Mouse (Mus musculus) spleen, embryonic (tissue): ENCODE measurements around the gene Hfe2.

Experiments
- CTCF ChIA-PET: fragments of 350-600 bp; sonication (Branson Sonifier 250); formaldehyde crosslinking; loops from one replicate; lab custom pipeline; 2022; lab: Charles Lee

Hfe2 gene

DNA sequence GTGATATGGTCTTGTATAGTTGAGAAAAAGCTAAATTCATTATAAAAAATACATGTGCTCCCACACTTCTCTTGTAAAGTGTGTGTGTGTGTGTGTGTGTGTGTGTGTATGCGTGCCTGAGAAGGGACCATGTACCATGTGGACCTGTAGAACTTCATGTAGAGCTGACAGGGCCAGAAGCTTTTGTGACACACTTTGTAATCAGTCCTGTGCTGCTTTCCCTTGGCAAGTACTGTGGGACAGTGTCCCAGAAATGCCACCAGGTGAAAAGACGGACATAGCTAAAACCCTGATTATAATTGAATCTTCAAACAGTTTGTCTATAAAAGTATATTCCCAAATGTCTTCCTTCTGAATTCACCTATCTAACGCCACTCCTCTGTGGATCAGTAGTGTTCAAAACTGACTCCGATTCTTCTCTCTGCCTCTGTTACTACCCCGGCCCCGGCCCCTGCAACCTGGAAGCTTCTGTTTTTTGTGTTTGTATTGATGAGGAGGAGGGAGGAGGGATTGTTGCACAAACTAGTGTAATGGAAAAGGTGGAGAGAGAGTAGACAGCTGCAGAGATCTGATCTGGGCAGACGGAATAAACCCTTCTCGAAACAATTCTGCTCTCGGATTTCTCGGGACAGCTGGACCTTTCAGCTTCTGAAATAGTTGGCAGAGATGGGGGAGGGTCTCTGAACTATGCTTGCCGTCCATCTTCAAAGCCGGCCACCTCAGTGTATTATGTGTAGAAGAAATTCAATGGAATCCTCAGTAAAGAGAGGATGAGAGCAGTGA, 753 bp upstream of the Hfe2 start:
- CTCF ChIA-PET, result interaction anchor here (0.5 to 0.7 kb wide), 2 partner anchors 110 to 193 kb away, joined by 3 to 29 read pairs; no protein-coding TSS in a partner anchor

GRCm38 (mm10) chr3:96526013-96526762, 1.2 kb downstream of the Hfe2 start:
- CTCF ChIA-PET, result no interaction called here

DNA sequence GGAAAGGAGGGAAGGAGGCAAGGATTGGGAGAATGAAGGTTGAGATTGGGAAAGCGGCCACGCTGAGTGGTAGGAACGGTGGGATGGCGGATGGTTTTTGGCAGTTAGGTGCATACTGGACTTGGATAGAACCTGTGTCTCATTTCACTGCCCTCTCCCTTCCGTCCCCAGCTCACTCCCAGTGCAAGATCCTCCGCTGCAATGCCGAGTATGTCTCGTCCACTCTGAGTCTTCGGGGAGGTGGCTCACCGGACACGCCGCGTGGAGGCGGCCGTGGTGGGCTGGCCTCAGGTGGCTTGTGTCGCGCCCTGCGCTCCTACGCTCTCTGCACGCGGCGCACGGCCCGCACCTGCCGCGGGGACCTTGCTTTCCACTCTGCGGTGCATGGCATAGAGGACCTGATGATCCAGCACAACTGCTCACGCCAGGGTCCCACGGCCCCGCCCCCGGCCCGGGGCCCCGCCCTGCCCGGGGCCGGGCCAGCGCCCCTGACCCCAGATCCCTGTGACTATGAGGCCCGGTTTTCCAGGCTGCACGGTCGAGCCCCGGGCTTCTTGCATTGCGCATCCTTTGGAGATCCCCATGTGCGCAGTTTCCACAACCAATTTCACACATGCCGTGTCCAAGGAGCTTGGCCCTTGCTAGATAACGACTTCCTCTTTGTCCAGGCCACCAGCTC, 2.0 kb downstream of the Hfe2 start:
- CTCF ChIA-PET, result no interaction called here

DNA sequence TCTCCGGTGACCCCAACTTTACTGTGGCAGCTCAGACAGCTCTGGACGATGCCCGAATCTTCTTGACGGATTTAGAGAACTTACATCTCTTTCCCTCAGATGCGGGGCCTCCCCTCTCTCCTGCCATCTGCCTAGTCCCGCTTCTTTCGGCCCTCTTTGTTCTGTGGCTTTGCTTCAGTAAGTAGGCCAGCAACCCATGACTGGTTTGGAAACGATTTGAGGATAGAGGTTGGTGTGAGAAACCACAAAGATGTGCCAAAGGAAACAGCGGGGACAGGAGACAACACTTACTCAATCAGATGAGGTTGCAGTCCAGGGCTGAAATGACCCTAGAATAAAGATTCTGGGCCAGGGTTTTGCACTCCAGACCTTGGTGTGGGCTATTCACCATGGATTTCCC, 3.5 kb downstream of the Hfe2 start:
- CTCF ChIA-PET, result no interaction called here

DNA sequence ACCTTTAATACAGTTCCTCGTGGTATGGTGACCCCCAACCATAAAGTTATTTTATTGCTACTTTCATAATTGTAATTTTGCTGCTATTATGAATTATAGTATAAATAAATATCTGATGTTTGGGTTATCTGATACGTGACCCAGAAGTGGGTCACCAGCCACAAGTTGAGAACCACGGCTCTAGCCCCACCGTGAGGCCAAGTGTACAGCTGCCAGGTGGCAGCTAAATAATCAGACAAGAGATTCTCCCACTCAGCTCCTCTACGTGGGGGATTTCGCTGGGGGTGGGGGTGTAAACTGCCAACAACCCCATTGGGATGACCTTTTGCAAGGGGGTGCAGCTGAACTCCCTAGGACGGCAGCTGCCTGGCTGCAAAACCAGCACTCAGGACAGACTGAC, 7.1 kb downstream of the Hfe2 start:
- CTCF ChIA-PET, result interaction anchor here (0.6 kb wide), 1 partner anchor 17 kb away, joined by 5 read pairs; no protein-coding TSS in a partner anchor

GRCm38 (mm10) chr3:96534300-96534699, 9.3 kb downstream of the Hfe2 start:
- CTCF ChIA-PET, result no interaction called here

DNA sequence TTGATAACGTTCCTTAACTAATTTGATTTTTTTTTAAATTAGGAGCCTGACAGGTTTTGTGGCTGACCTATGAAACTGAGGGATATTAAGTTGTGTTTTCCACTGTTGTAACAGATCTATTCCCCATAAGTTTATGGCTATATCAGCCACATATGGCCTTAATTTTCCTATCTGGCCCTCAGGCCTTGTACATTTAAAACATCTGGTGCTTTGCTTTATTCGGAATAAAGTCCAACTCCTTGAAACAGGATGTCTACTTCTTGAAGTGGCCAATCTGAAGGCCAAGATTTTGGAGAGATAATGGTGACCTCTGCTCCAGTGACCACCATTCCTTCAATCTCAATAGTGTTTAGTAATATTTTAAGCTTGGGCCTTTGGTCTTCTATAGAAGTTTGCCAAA, 14.3 kb downstream of the Hfe2 start:
- CTCF ChIA-PET, result interaction anchor here (0.5 kb wide), 1 partner anchor 271 kb away, joined by 3 read pairs; no protein-coding TSS in a partner anchor

DNA sequence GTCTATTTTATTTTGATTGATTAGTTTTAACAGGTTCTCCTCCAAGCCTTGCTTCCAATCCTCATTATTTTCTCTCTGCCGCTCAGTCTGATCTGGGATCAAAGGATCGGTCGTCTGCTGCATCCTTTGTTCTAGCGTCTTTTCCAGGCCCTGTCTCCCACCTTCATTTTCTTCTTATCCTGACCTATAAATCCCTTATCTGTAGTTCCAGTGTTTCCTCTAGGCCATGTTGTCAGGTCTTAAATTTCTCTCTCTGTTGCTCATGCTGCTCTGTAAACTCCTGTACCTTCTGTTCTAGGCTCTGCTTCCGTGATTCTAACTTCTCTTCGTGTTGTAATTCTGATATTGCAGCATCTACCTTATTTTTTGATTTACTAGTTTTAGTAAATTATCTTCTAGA, 15.8 kb downstream of the Hfe2 start:
- CTCF ChIA-PET, result interaction anchor here (0.5 kb wide), 1 partner anchor 61 kb away, joined by 3 read pairs; no protein-coding TSS in a partner anchor

GRCm38 (mm10) chr3:96541328-96542078, 16.5 kb downstream of the Hfe2 start:
- CTCF ChIA-PET, result no interaction called here

GRCm38 (mm10) chr3:96542554-96542953, 17.6 kb downstream of the Hfe2 start:
- CTCF ChIA-PET, result interaction anchor here (0.5 kb wide), 1 partner anchor 55 kb away, joined by 4 read pairs; no protein-coding TSS in a partner anchor

DNA sequence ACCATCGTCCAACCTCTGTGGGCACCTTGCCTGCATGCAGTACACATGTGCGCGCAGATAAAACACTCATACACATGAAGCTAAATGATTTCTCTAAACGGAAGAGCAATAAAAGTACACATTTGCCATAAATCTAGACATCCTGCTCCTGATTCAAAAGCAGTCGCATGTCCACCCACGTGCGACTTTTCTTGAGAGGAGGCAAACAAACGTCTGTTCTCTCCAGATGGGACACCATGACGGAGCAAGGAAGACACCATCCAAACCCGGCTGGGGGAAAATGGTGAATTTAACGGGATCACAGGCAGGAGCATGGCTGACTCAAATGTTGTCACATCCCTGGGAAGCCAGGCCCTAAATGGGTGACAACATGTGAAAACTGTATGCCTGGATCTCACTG, 18.4 kb downstream of the Hfe2 start:
- CTCF ChIA-PET, result no interaction called here

- CTCF ChIA-PET, result interaction anchor here (0.7 to 3.0 kb wide), 3 partner anchors 11 to 94 kb away, joined by 3 to 8 read pairs (median 7); no protein-coding TSS in a partner anchor
Measured at GRCm38 (mm10) chr3:96545565-96545964, 20.6 kb downstream of the Hfe2 start.

DNA sequence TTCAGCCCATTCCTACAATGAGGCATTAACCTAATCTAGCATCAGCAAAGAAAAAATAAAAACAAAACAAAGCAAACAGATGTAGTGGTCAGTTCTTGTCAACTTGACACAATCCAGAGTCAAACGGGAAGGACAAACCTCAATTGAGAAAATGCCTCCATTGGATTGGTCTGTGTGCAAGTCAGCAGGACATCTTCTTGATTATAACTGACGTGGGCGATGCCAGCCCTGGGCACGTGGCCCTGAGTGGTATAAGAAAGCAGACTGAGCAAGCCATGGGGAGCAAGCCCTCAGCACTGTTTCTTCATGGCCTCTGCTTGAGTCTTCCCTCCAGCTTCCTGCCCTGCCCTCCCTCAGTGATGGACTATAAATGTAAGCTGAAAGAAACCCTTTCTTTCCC, 21.9 kb downstream of the Hfe2 start:
- CTCF ChIA-PET, result interaction anchor here (0.6 to 3.0 kb wide), 2 partner anchors 34 to 91 kb away, joined by 3 to 8 read pairs; no protein-coding TSS in a partner anchor

DNA sequence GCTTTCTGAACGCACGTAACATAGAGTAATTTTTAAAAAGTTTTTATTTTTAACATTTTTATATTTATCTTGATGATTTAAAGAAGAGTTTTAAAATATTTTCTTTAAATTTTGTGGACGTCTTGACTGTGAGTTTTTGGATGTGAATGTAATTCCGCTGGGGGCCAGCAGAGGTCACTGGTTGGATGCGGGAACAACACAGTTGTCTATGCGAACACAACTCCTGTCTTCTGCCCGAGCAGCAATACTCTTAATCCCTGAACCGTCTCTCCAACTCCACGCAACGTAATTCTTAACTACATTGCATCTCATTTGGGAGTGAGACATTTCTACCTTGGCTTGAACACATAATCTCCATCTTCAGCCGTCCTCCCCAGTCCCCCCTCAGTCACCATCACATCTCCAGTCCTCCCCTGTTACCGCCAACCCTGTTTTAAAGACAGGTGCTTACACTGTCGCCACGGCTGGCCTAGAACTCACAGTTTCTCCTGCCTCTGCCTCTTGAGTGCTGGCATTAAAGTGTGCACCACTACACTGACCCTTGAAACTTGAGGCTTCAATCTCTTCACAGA, 22.5 kb downstream of the Hfe2 start:
- CTCF ChIA-PET, result interaction anchor here (3.0 kb wide), 1 partner anchor 33 kb away, joined by 8 read pairs; no protein-coding TSS in a partner anchor

- CTCF ChIA-PET, result interaction anchor here (0.5 kb wide), 1 partner anchor 16 kb away, joined by 5 read pairs; no protein-coding TSS in a partner anchor
Measured at GRCm38 (mm10) chr3:96548824-96549223, 23.9 kb downstream of the Hfe2 start.

- CTCF ChIA-PET, result interaction anchor here (0.5 to 1.5 kb wide), 2 partner anchors 17 to 28 kb away, joined by 4 to 5 read pairs; partner anchors contain the start of gene Gm16253
Measured at GRCm38 (mm10) chr3:96549346-96549745, 24.4 kb downstream of the Hfe2 start.

- CTCF ChIA-PET, result interaction anchor here (3.5 kb wide), 1 partner anchor 29 kb away, joined by 18 read pairs; no protein-coding TSS in a partner anchor
Measured at GRCm38 (mm10) chr3:96551203-96551602, 26.2 kb downstream of the Hfe2 start.

DNA sequence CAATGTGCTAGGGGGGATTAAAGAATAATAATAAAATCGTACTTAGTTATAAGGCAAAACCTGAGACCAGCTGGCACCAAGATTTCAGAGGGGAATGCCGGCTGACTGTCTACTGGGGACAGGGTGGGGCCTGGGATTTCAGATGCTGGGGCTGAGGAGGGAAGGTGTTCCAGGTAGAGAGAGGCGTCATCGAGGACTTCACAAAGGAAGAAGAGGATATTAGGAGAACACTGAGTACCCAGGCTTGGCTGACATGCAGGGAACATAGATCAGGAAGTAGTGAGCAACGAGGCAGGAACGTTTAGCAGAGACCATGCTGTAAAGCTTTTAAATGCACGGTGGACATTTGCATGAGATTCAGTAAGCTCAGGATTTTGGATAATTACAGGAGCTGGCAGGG, 26.9 kb downstream of the Hfe2 start:
- CTCF ChIA-PET, result interaction anchor here (3.5 kb wide), 1 partner anchor 29 kb away, joined by 18 read pairs; no protein-coding TSS in a partner anchor

GRCm38 (mm10) chr3:96553601-96554000, 28.6 kb downstream of the Hfe2 start:
- CTCF ChIA-PET, result interaction anchor here (0.6 to 3.5 kb wide), 3 partner anchors 13 to 51 kb away, joined by 3 to 18 read pairs (median 3); no protein-coding TSS in a partner anchor

- CTCF ChIA-PET, result interaction anchor here (0.6 to 0.7 kb wide), 2 partner anchors 43 to 51 kb away, joined by 3 read pairs; partner anchors contain the start of gene Ankrd34a
Measured at GRCm38 (mm10) chr3:96554251-96554650, 29.3 kb downstream of the Hfe2 start.
